Mouse (Mus musculus) cerebellum, postnatal 10 days (tissue): ENCODE measurements around the gene Rara.
"Not testable (repeated sequence)": the region's sequence is repeated elsewhere in the genome, so short reads cannot be mapped to it uniquely, and the experiment has no call there.

Experiments
- DNase-seq, 2 experiments: peaks; one replicate each; pipeline ENCODE4 v3.0.0; 2021; ENCODE audit warnings: mixed read lengths in 2 of 2

The Rara gene

DNA sequence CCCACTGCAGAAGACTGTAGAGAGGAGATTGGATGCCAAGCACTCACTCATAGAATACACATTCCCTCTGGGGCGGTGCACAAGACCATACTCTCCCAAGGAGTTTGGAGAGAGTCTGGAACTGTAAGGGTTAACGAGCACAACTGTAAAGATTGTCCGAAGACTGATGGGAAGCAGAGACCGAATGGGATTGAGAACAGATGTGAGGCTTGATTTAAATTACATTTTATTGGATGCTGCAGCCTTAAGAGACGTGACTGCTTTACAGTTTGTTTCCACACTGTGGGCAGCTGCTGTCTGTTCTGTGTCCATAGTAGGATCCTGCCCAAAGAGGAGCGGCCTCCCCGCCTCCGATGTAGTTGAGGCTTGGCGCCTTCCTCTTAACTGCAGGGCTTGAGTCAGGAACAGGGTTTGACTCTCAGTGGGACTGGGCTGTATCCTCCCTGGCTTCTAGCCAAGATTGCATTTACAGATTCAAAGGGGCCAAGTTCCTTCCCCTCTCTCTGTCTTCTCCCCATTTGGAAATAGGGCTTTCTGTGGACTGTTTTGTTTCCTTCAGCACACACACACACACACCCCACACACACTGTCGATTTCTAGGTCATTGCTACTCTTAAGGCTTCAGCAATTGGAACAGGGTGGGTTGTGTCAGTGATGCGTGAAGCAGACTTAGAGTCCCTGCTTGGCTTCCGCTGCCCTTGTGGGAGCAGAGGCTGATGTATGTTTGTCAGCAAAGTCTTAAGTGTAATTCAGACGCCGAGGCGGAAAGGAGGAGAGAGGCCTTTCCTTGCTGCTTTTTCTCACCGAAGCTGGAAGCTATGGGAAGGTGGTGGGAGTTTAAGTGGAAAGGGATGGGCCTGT lies 4.5 kb upstream of the Rara start:
- DNase-seq = peak in 1 of 2 experiments; percentile 26

DNA sequence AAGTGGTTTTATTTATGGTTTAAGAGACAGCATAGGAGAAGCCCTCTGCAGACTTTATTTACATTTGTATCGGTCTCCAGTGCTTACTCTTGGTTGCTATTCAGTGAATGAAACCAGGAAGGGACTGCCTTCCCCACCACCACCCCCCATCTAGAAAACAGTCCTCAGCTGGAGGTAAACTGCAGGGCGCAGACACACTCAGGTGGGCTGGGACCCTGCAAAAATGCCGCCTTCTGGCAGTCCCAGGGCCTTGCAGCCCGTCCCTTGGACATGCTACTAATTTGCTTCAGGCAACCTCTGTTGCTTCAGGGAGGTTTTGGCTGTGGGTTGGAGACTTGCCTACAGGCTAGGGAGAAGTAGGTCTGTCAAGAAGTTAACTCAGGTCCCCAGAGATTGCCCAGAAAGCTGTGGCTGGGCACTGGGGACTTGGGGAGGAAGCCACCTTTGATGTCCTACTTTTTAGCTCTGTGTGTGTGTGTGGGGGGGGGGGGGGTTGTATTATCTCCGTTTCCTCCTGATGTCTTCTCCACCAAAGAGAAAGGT lies 2.9 kb upstream of the Rara start:
- no peak for DNase-seq

DNA sequence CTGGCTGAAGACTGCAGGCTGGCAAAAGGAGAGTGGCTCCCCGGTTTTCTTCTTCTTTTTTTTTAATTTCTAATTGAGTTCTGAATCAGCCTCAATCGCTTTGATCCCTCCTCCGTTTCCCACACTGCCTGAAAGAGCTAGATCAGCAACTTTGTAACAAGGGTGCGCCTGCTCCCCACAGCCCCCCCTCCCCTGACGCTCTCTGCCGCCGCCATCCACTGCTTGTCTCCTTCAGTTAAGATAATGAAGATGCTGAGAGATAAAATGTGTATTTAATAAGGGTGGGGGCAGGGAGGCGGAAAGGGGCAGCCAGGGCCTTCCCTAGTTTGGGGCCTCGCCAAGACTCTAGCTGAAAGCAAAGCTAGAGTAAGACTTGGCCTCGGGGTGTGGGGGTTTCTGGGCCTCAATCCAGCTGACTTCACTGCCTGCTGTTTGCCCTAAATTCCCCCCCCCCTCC lies 2.3 kb upstream of the Rara start:
- peak; percentile 75 to 81 for DNase-seq

DNA sequence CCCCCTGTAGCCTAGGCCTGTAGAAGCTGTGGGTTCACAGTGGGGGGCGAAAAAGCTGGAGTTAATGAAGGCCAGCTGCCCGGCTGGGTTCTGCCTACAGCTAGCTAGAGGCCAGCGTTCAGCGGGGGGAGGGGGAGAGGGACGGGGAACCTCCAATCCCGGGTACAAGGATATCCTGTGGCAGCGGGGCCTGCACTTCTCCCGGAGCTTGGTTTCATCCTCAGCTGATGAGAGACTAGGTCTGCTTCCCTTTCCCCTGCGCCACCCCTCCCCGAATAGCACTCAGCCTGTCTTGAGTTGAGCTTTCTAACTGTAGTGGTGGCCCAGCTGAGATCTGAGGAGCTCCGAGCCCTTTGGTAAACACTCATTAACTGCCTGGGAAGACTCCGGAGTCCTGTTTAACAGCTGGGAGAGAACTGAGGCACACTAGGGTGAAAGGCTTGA lies 1.7 kb upstream of the Rara start:
- peak; percentile 78 to 81 for DNase-seq

DNA sequence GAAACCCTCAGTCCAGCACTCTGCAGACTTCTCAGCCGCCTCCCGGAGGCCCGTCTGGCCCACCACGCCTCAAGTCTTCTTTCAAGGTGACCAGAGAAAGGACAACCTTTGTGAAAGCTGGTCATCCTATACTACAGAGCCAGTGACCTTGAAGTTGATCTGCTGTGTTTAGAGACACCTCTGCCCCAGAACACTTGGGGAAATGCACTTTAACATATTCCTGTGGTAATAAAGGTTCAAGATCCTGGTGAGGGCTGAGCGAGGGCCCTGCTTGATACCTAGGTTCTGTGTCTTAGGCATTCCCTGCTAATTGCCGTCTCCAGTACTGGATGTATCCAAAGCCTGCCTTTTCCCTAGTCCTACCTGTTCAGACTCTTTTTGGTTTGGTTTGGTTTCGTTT lies 1.1 kb upstream of the Rara start:
- no peak for DNase-seq

DNA sequence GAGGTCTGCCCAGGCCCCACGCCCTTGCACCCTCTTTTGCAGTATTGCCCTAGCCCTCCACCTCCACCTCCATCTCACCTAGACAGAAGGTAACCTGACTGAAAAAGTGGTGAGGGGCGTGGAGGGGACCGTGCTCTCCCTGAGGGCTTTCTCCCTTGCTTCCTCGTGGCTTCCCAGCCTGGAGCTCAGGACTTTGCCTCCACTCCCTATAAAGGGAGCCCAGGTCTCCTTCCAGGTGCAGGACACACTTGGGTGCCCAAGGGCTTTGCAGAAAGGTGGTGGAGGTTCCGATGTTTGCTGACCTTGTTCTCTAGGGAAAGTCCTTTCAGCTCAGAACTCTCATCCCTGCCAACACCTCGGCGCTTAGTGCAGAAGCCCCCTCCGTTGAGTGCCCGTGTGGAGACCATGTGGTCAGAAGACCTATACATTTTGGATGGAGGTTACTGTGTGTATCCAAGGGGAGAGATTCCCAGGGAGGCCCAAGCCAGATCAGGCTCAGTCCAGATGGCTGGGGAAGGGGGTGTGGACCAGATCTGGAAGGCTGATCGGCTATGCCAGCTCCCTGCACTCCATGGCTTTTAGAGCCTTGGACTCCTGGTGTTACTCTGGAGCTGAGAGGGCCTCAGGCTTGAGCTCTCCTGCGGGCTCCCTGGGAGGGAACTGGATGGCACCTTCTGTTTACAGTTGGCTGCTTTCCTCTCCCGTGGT lies 722 bp downstream of the Rara start:
- DNase-seq = peak; percentile 65 to 72

DNA sequence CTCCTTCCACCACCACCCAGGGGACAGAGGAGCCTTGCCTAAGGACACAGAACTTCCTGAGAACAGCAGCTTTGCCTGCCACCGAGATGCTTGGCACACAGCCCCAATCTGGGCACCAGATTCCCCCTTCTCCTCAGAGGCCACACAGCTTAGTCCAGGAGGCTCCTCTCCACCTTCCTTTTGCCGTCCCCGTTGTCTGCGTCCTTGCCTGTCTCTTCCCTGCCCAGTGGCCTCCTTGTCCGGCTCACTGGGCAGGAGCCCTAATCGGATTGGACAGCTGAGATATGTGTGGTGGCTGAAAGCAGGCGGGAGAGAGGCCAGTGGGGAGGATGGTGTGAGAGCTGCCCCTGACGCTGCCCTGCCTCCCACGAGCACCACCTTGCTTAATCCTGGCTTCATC lies 1.9 kb downstream of the Rara start:
- peak; percentile 86 to 88 for DNase-seq

DNA sequence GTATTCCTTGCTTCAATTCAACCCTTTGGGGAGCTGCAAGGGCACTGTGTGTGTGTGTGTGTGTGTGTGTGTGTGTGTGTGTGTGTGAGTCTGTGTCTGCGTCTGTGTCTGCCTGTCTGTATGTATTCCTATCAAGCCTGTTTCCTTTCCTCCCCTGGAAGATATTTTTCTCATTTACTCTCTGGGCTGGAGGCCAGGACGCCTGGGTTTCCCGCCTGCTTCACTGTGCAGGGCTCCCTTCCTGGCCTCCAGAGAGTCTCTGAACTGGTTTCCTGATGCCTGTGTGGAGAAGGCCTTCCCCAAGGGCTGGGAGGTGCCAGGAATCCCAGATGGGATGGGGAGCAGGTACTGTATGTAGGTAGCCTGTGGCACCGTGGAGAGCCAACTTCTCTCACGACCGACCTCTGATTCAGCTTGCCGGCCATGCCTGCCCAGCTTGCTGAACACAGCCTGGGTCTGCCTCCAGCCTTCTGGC lies 2.5 kb downstream of the Rara start:
- DNase-seq = peak; percentile 78 to 82

DNA sequence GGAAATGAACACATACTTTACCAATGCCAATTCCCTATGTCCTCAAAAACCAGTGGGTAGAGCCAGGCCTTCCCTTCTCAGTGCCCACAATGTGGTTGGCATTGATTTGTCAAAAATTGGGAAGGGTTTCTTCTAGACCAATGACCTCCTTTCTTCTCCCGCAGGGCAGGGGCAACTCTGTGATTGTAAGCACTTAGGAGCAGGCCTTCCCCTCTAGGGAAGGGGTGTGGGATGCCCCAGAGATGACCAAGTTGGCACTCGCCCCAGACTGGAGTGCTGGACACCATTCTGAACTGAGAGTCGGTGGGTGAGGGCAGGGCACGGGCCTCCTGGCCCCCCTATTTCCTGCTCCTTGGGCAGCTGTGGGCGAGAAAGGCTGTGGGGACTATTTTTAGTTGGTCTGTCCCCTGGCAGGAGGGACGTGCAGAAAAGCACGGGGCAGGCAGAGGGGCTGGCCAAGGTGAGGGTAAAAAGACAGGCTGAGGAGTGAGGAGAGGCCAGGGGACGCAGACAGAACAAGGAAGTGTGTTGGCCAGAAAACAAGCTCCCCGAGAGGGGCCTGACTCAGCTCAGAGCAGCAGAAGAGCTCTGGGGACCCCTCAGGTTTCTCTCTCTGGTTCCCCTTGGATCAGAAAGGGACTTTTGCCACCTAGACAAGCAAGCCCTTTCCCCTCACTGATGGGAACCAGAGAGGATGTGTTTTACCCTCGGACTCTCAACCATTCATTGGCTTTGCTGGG lies 3.3 kb downstream of the Rara start:
- DNase-seq = peak; percentile 63 to 69

DNA sequence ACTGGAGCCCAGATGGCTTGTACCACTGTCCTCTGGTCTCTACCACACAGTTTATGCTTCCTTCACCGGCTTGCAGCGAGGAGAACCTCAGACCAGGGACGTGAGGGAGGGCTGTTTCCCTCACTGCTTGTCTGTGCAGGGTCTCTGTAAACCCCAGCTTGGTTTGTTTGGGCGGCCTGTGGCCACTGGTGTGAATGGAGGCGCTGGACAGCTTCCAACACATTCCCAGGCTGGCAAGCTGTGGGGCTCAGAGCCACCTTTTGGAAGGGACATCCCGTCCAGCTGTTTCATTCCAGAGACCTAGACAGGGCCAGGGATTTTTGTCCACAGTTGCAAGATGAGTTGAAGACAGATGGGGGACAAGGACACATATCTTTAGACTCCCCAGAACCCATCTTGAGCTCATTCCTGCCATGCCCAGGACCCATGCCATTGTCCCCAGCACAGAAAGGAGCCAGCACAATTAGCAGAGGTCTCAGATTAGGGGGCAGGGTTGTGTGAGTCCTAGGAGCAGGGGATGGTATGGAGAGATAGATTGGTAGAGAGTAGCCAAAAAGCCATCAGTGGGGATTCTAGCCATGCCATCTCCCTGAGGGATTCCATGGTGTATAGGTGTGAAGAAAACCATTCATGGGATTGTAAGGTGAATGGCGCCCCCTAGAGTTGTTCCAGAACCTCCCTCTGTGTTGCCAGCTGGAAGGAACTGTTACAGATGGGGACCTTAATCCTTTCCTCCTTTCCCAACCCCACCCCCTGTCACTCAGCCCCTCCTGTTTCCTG lies 4.1 kb downstream of the Rara start:
- DNase-seq = peak; percentile 73

DNA sequence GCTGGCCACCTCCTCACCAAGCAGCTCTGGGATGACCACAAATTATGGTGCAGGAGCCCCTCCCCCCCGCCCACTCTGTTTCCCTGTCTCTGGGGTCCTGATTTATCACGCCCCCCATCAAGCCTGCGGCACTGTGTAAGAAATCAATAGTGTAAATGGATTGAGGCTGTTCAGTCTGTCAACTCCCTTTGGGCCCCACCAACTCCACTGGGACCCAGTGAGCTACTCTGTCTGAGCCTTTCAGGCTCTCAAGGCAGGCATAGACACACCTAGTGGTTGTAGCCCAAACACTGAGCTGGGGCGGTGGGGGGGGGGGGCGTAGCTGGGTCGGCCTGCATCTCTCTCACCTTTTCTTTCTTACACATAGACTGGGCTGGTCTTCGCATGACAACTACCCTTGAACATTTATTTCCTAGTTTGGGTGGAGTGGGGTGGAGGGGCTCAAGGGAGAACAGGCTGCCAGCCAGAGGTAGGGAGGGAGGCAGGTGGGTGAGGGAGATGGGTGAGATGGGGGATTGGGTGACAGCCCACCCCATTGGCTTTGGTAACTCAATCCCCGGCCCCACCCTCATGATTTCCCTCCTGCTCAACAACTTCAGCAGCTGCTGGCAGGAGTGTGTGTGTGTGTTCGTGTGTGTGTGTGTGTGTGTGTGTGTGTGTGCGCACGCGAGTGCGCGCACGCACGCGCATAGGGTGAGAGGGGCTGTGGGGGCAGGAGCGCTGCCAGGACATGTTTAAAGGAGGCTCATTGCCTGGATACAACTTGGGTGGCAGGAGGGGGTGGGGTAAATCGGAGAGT lies 4.9 kb downstream of the Rara start:
- DNase-seq = peak in 1 of 2 experiments; percentile 42

DNA sequence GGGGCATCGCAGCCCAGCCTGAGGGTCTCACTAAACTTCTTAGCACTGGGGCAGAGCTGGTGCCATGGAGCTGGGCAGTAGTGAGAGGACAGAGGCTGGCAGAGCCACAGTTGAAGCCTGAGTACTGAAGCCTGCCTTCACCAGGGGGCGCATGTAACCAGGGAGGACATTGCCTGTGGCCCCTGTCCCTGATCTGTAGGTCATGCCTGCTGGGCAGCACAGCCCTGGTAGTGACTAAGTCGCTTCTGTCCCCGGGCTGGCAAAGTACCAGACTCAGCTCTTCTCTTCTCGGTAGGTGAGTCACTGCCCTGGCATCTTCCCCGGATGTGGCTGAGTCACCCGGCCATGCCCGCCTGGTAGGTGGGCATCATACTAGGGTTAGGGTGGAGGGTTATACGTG lies 5.5 kb downstream of the Rara start:
- DNase-seq = peak; percentile 80 to 81

DNA sequence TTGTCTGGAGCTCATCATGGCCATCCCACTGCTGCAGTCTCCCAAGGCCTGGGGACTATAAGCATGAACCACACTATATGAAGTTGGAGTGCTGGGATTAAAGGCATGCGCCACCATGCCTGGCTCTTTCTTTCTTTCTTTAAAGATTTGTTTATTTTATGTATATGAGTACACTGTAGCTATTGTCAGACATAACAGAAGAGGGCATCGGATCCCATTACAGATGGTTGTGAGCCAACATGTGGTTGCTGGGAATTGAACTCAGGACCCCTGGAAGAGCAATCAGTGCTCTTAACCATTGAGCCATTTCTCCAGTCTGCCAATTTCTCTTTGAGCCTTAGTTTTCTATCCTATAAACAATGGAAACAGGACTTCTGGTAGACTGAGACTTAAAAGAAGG lies 6.2 kb downstream of the Rara start:
- DNase-seq = not testable (repeated sequence)

DNA sequence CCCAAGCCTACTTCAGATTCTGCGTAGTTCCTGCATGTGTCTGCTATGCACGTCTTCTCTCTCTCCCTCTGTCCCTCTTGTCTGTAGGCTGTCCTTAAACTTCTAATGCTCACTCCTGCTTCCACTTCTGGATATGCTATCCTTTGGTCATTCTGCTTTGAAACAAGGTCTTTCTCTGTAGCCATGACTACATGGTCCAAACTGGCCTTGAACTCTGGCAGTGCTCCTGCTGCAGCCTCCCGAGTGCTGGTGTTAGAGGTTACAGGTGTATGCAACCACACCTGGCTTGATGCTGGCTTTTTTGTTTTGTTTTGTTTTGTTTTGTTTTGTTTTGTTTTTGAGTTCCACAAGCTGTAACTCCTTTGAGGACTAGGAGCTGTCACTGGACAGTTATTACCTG lies 6.7 kb downstream of the Rara start:
- DNase-seq = no peak

DNA sequence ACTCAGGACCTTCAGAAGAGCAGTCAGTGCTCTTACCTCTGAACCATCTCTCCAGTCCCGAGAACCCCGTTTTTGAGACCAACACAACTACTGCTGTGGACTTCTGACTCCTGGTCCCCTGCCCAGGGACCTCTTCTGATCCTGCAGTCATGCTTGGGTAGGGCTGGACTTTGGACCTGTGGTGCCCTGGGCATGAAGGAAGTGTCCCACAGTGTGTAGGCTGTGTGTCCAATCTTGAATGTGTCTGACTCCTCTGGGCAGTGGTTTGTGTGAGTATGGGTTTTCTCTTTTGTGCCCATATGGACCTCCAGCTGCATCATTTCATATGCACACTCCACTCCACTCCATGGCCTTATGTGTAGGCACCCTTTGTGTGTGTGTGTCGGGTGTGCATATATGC lies 7.5 kb downstream of the Rara start:
- DNase-seq = no peak

DNA sequence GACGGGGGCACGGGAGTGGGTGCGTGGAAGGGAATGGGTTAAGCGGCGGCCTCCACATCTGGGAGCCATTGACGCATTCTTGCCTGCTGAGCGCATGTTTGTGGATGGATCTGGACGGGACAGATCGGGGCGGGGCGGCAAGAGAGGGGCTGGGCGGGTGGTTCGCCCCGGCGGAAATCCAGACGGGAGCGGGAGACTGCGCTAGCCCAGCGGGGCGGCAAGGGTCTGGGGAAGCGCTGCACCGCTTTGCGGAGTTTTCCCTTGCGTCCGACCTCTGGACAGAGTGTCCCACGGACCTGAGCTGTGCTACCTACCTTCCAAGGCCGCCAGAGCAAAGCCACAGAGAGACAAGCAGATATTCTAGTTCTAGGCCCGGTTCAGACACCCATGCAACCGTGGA lies 8.6 kb downstream of the Rara start:
- DNase-seq = peak; percentile 36 to 44

DNA sequence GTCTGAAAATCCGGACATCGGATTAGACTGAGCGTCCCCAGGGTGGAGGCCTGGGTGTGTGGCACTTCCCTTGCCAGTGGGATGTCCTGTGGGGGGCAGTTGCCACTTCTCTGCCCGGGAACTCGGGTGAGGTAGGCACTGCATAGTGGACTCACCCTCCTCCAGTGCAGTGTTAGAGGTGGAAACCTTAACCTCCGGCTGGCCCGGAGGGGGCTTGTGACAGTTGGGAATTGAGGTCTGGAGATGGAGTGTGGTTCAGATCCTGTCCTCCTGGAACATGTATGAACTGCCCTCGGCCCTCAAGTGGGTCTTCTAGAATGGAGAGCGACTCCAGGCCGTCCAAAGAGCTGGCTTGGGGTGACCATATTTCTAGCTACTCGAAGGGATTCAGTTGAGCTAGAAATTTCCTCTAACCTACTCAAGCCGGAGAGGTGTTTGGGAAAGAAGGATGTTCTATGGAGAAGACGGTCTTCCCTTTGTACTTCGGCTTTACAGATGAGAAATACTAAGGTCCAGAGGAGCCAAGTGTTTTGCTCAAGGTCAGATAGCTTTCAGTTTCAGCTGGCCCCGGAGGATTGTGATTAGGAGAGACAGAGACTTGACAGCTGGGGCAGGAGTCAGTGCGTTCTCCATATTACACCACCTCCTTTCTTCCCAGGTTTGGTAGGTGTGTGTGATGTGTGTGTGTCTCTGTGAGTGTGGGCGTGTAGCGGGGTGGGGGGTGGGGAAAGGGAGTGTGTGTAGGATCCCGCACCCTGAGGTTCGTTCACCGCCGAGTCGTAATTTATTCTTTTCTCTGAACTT lies 9.2 kb downstream of the Rara start:
- peak; percentile 13 to 29 for DNase-seq

DNA sequence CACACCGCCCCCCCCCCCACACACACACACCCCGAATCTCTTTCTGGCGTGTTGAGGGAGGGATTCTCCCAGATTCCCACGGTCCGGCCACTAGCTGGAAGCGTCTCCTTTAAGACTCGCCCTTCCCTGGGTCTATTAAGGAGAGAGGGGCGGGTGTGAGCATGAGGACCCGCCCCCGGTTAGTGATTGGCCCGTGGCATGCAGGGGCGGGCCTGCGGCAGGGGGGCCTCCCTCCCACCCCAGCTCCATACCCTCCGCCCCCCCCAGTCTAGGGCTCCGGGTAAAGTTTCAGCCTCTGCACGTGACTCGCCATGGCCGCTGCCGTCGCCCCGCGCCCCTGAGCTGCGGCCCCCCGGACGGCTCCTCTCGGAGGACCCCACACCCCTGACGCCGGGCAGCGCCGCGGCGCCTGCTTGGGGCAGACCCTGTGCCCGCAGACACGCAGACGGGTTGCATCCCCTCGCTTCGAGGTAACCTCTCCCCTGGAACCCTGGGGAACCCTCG lies 9.8 kb downstream of the Rara start:
- peak; percentile 82 to 86 for DNase-seq

DNA sequence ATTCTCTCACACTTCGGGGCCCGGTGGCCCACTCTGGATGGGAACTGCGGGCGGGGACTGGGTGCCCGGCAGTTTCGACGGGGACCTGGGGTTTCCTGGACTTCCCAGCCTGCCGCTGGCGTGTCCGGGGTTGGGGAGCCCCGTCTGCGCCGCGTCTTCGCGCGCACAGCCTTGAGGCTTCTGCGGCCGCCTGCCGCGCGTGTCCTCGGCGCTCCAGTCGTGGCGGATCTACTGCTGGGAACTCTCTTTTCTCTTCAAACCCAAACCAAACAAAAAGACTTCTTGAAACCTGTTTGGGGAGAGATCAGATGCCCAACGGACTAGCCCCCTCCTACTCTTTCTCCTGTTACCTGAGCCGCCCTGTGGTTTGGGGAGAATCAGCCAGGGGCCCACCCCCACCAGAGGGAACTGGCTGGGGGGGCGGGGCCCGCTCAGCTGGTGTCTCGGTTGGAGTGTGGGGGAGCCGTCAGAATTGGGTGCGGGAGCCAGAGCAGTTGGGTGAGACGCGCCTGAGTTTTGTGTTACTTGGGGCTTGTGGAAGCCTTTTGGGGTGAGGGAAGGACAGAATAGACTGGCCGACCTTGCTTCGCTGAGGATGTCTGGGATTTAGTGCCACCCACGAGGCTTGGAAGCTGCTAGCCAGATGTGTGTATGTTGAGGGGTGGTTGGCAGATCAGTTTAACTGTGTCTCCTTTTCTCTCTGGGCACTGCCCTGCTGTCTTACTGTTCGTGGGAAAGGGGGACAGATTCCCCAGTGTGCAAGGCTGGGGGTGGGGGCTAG lies 10.5 kb downstream of the Rara start:
- peak in 1 of 2 experiments; percentile 20 for DNase-seq
